Mouse (Mus musculus): Measurements from ENCODE around the gene Trim72. TPM values are rescaled to one million over a fixed set of nuclear protein-coding genes. Genes with fewer than 3 reads are reported as not detected.
"Not testable (repeated sequence)": the region's sequence is repeated elsewhere in the genome, so short reads cannot be mapped to it uniquely, and the experiment has no call there.

Gene Trim72
- total RNA-seq, 2 experiments from 2014 or later = 5.2 to 24.5 TPM

- no peak for DNase-seq
Observed at GRCm38 (mm10) chr7:128006193-128006592, 2.4 kb downstream of the Trim72 start.

- DNase-seq = no peak
Observed at GRCm38 (mm10) chr7:128009715-128010340, 6.1 kb downstream of the Trim72 start.

- no peak for DNase-seq
Observed at GRCm38 (mm10) chr7:128012136-128012780, 8.5 kb downstream of the Trim72 start.

- no peak for DNase-seq
Observed at GRCm38 (mm10) chr7:128013116-128013515, 9.4 kb downstream of the Trim72 start.

GRCm38 (mm10) chr7:128016134-128016533 is 12.4 kb downstream of the Trim72 start:
- not testable (repeated sequence) for DNase-seq

- DNase-seq = no peak
Observed at GRCm38 (mm10) chr7:128016650-128017049, 12.9 kb downstream of the Trim72 start.

GRCm38 (mm10) chr7:128018275-128018674 is 14.5 kb downstream of the Trim72 start:
- DNase-seq = no peak

GRCm38 (mm10) chr7:128019187-128019586 is 15.4 kb downstream of the Trim72 start:
- no peak for DNase-seq

GRCm38 (mm10) chr7:128022974-128023373 is 19.2 kb downstream of the Trim72 start:
- DNase-seq = no peak

GRCm38 (mm10) chr7:128023565-128023964 is 19.8 kb downstream of the Trim72 start:
- no peak for DNase-seq

GRCm38 (mm10) chr7:128024364-128024763 is 20.6 kb downstream of the Trim72 start:
- DNase-seq = no peak

GRCm38 (mm10) chr7:128024932-128025331 is 21.2 kb downstream of the Trim72 start:
- DNase-seq = no peak

GRCm38 (mm10) chr7:128025381-128025780 is 21.6 kb downstream of the Trim72 start:
- no peak for DNase-seq

GRCm38 (mm10) chr7:128031403-128031976 is 27.7 kb downstream of the Trim72 start:
- DNase-seq = peak; percentile 40

GRCm38 (mm10) chr7:128032290-128032988 is 28.7 kb downstream of the Trim72 start:
- no peak for DNase-seq

- no peak for DNase-seq
Observed at GRCm38 (mm10) chr7:128032989-128033293, 29.2 kb downstream of the Trim72 start.

GRCm38 (mm10) chr7:128033616-128034015 is 29.9 kb downstream of the Trim72 start:
- DNase-seq = no peak

GRCm38 (mm10) chr7:128042161-128042820 is 38.5 kb downstream of the Trim72 start:
- not testable (repeated sequence) for DNase-seq

GRCm38 (mm10) chr7:128044142-128044785 is 40.5 kb downstream of the Trim72 start:
- no peak for DNase-seq

- DNase-seq = no peak
Observed at GRCm38 (mm10) chr7:128045640-128046039, 41.9 kb downstream of the Trim72 start.

GRCm38 (mm10) chr7:128048819-128049218 is 45.1 kb downstream of the Trim72 start:
- DNase-seq = no peak

GRCm38 (mm10) chr7:128049254-128049653 is 45.5 kb downstream of the Trim72 start:
- DNase-seq = no peak

Data from adrenal gland, postnatal 10 days (tissue).